Comparison of ENCODE assay signal across 9 mouse cellular contexts in genomic region chr9:13195762-13196161, GRCm38 (mm10). TPM values are rescaled to one million over a fixed set of nuclear protein-coding genes. Genes with fewer than 3 reads are reported as not detected.
DNase-seq lines count a peak whose midpoint lies in the region; ATAC-seq and TF ChIP-seq lines count a peak whose summit lies in the region.
"Had no signal": no experiment of that assay in that cellular context is flagged by ENCODE, and none has a peak within 500 bp of the region (broad histone marks: within the 10 kb centered on the region; RNA-seq: fewer than 3 reads in every experiment).

No protein-coding gene starts in this region.

- no peak for TF ChIP-seq POLR2A in cerebellum, adult 2 months (IDR thresholded peaks at IDR 0.05; ENCODE audit: borderline replicate concordance, insufficient read depth, low read length)

- no peak overlapping the region for H3K9ac ChIP-seq in hindbrain, embryonic 11.5 days (ENCODE audit: low read depth, low read length)
- no peak overlapping the region for H3K9ac ChIP-seq in neural tube, embryonic 15.5 days (replicated peaks)
- H3K9ac ChIP-seq: lung, embryonic 15.5 days had no signal

- H3K27me3 ChIP-seq in cerebellum, adult 2 months (ENCODE audit: control insufficient read depth, insufficient read depth, low read length) = no peaks in the 10 kb centered on the region
- H3K27me3 ChIP-seq in C2C12 (ENCODE audit: control insufficient read depth, insufficient read depth, insufficient read length) = no peaks in the 10 kb centered on the region
- no peaks in the 10 kb centered on the region for H3K27me3 ChIP-seq in hindbrain, embryonic 11.5 days (ENCODE audit: control insufficient read depth, insufficient read depth, low read length)
- H3K27me3 ChIP-seq in neural tube, embryonic 15.5 days (replicated peaks) = no peaks in the 10 kb centered on the region
- H3K27me3 ChIP-seq: lung, embryonic 15.5 days had no signal

- no peaks in the 10 kb centered on the region for H3K4me1 ChIP-seq in cerebellum, adult 2 months (ENCODE audit: control insufficient read depth, insufficient read depth, low read length)
- no peaks in the 10 kb centered on the region for H3K4me1 ChIP-seq in hindbrain, embryonic 11.5 days (replicated peaks; ENCODE audit: control insufficient read depth, insufficient read depth, low read length)
- no peaks in the 10 kb centered on the region for H3K4me1 ChIP-seq in neural tube, embryonic 15.5 days
- H3K4me1 ChIP-seq: lung, embryonic 15.5 days had no signal

- no peaks in the 10 kb centered on the region for H3K36me3 ChIP-seq in C2C12 (ENCODE audit: control insufficient read depth, insufficient read depth)
- no peaks in the 10 kb centered on the region for H3K36me3 ChIP-seq in hindbrain, embryonic 11.5 days (ENCODE audit: control insufficient read depth, insufficient read depth, low read length)
- no peaks in the 10 kb centered on the region for H3K36me3 ChIP-seq in neural tube, embryonic 15.5 days
- H3K36me3 ChIP-seq: lung, embryonic 15.5 days had no signal

- peak; percentile 53; the same call in 1 of the 2 replicates for TF ChIP-seq CTCF in cerebellum, adult 2 months (IDR thresholded peaks at IDR 0.05; ENCODE audit: borderline replicate concordance, insufficient read depth, low read depth, low read length)
- peak; percentile 38 for TF ChIP-seq CTCF in C2C12 (IDR thresholded peaks at IDR 0.05; ENCODE audit: control insufficient read depth, insufficient read depth, insufficient read length)
- peak; percentile 68 for TF ChIP-seq CTCF in left cerebral cortex, adult 2 months (IDR thresholded peaks at IDR 0.05)

- peak; percentile 81 for ATAC-seq in hindbrain, embryonic 11.5 days (ENCODE audit: low FRiP score)
- peak; percentile 78; the same call in 1 of the 2 replicates for ATAC-seq in neural tube, embryonic 15.5 days (ENCODE audit: low FRiP score)

- DNase-seq in cerebellum, adult 2 months = peak; percentile 7 to 11
- no peak for DNase-seq in cerebellum, adult 9-11 months
- DNase-seq in cerebellum, adult 9-10 months = peak; percentile 16
- DNase-seq in hindbrain, embryonic 11.5 days (ENCODE audit: low spot score) = peak; percentile 74
- DNase-seq in left cerebral cortex, adult 2 months (ENCODE audit: extremely low spot score in 1 of 2, low spot score in 2 of 2) = peak; percentile 30 to 42
- no peak for DNase-seq in spleen, adult 12 weeks (ENCODE audit: low spot score)

- H3K27ac ChIP-seq in cerebellum, adult 2 months (ENCODE audit: insufficient read depth, low read length) = no peak overlapping the region
- H3K27ac ChIP-seq in hindbrain, embryonic 11.5 days (ENCODE audit: low read depth, low read length) = no peak overlapping the region
- H3K27ac ChIP-seq in left cerebral cortex, adult 2 months = no peak overlapping the region
- no peak overlapping the region for H3K27ac ChIP-seq in neural tube, embryonic 15.5 days (replicated peaks)
- H3K27ac ChIP-seq: lung, embryonic 15.5 days had no signal

- intact Hi-C loops in left cerebral cortex, adult 2 months (cut with DNase I) = loop anchor here (10.0 kb wide), 1 partner anchor 1041 kb away; no protein-coding TSS in a partner anchor

- no peak overlapping the region for H3K4me2 ChIP-seq in hindbrain, embryonic 11.5 days (replicated peaks; ENCODE audit: low read depth, low read length)
- peak overlapping the region; percentile 36 for H3K4me2 ChIP-seq in neural tube, embryonic 15.5 days
- H3K4me2 ChIP-seq: lung, embryonic 15.5 days had no signal

- H3K79me2 ChIP-seq in C2C12 (ENCODE audit: control insufficient read depth, insufficient read depth) = no peaks in the 10 kb centered on the region

- no peak overlapping the region for H3ac ChIP-seq in C2C12 (ENCODE audit: control insufficient read depth, insufficient read length, low read depth)

- 4% methylated on average over 7 of the region's 7 CpGs for WGBS in cerebellum, adult 2 months
- 6% methylated on average over 7 of the region's 7 CpGs for WGBS in hindbrain, embryonic 11.5 days
- WGBS in neural tube, embryonic 15.5 days = 6% methylated on average over 7 of the region's 7 CpGs

- H3K9me3 ChIP-seq in hindbrain, embryonic 11.5 days (ENCODE audit: control insufficient read depth, low read length) = no peaks in the 10 kb centered on the region
- no peaks in the 10 kb centered on the region for H3K9me3 ChIP-seq in neural tube, embryonic 15.5 days (replicated peaks)
- H3K9me3 ChIP-seq: lung, embryonic 15.5 days had no signal

- H3K4me3 ChIP-seq in cerebellum, adult 2 months (replicated peaks; ENCODE audit: insufficient read depth, low read depth, low read length) = no peak overlapping the region
- H3K4me3 ChIP-seq in C2C12 (ENCODE audit: insufficient read depth, poor library complexity, severe bottlenecking) = no peak overlapping the region
- no peak overlapping the region for H3K4me3 ChIP-seq in hindbrain, embryonic 11.5 days (ENCODE audit: low read depth, low read length)
- peak overlapping the region; percentile 28; the same call in 1 of the 2 replicates for H3K4me3 ChIP-seq in left cerebral cortex, adult 2 months
- H3K4me3 ChIP-seq in neural tube, embryonic 15.5 days (replicated peaks) = no peak overlapping the region
- H3K4me3 ChIP-seq: lung, embryonic 15.5 days had no signal

- no peaks in the 10 kb centered on the region for H3K79me3 ChIP-seq in C2C12 (ENCODE audit: low read depth)

TF ChIP-seq in C2C12, 6 proteins besides CTCF, POLR2A, EP300 and RAD21:
- TF ChIP-seq MYOG (IDR thresholded peaks at IDR 0.05; ENCODE audit: control insufficient read depth, extremely low read depth, insufficient read length) (no peak), CEBPB (IDR thresholded peaks at IDR 0.05; ENCODE audit: low read depth) (no peak), MYOD1 (IDR thresholded peaks at IDR 0.05; ENCODE audit: control insufficient read depth, insufficient read length, low read depth) (no peak), USF1 (IDR thresholded peaks at IDR 0.05; ENCODE audit: low read depth) (no peak)

RNA-seq across cellular contexts. Expression of gene Jrkl, which starts 49.9 kb away (rescaled TPM):
- polyA plus RNA-seq in cerebellum, adult 2 months (2012; rRNA removed) = 5.4 and 5.6 TPM in 2 replicates
- 1.0 TPM for polyA plus RNA-seq in C2C12 (2012; fragmentation: generic; extraction: Trizol)
- polyA plus RNA-seq in hindbrain, embryonic 11.5 days (2014; fragmentation: Nextera tagmentation; extraction: Ambion mirVana) = 10.2 and 11.5 TPM in 2 replicates
- total RNA-seq in left cerebral cortex, adult 2 months (2021) = 10 to 100 TPM in 1 of 2 experiments, 1 to 10 TPM in 1; 9.5 to 10.4 TPM
- 9.6 and 10.2 TPM in 2 replicates for polyA plus RNA-seq in neural tube, embryonic 15.5 days (2015; fragmentation: Nextera tagmentation; extraction: Ambion mirVana)

RNA-seq across cellular contexts. Expression of gene Ccdc82, which starts 51.0 kb away (rescaled TPM):
- 33.4 and 35.2 TPM in 2 replicates for polyA plus RNA-seq in cerebellum, adult 2 months (2012; rRNA removed)
- polyA plus RNA-seq in C2C12 (2012; fragmentation: generic; extraction: Trizol) = 1.8 TPM
- polyA plus RNA-seq in hindbrain, embryonic 11.5 days (2014; fragmentation: Nextera tagmentation; extraction: Ambion mirVana) = 12.1 and 17.9 TPM in 2 replicates
- total RNA-seq in left cerebral cortex, adult 2 months (2021) = 10 to 100 TPM; 19.5 TPM
- 14.1 and 14.6 TPM in 2 replicates for polyA plus RNA-seq in neural tube, embryonic 15.5 days (2015; fragmentation: Nextera tagmentation; extraction: Ambion mirVana)

Comparison
In these comparisons a context has a peak if more than half of its experiments do, and no peak if none do; other contexts are left out.
1. DNase-seq: peak in cerebellum, adult 2 months (2 of 2), cerebellum, adult 9-10 months (single experiment), hindbrain, embryonic 11.5 days (single experiment) and left cerebral cortex, adult 2 months (2 of 2); none in cerebellum, adult 9-11 months (single experiment) and spleen, adult 12 weeks (single experiment).
2. Peak in every context shown above with its lines, with median percentiles within 50 percentile points of each other: CTCF ChIP-seq.